Mouse (Mus musculus): Measurements from ENCODE around the gene Klhdc1.

Klhdc1 gene

GRCm38 (mm10) chr12:69296511-69297410, 55.8 kb downstream of the Klhdc1 start, which contains the start of gene Klhdc2:
Gene Klhdc2 (plus strand): TSS chr12:69296681.
- DNase-seq (ENCODE audit: low read depth, low spot score): peak; percentile 75

- DNase-seq (ENCODE audit: low read depth, low spot score): no peak
Observed at GRCm38 (mm10) chr12:69297411-69298150, 56.6 kb downstream of the Klhdc1 start.

GRCm38 (mm10) chr12:69298281-69298680, 57.3 kb downstream of the Klhdc1 start:
- no peak for DNase-seq (ENCODE audit: low read depth, low spot score)

GRCm38 (mm10) chr12:69299231-69299630, 58.3 kb downstream of the Klhdc1 start:
- DNase-seq (ENCODE audit: low read depth, low spot score): no peak

- DNase-seq (ENCODE audit: low read depth, low spot score): no peak
Observed at GRCm38 (mm10) chr12:69299831-69300230, 58.9 kb downstream of the Klhdc1 start.

- DNase-seq (ENCODE audit: low read depth, low spot score): no peak
Observed at GRCm38 (mm10) chr12:69300391-69300790, 59.4 kb downstream of the Klhdc1 start.

- no peak for DNase-seq (ENCODE audit: low read depth, low spot score)
Observed at GRCm38 (mm10) chr12:69302171-69302570, 61.2 kb downstream of the Klhdc1 start.

GRCm38 (mm10) chr12:69304051-69304450, 63.1 kb downstream of the Klhdc1 start:
- DNase-seq (ENCODE audit: low read depth, low spot score): no peak

GRCm38 (mm10) chr12:69306333-69306732, 65.4 kb downstream of the Klhdc1 start:
- no peak for DNase-seq (ENCODE audit: low read depth, low spot score)

GRCm38 (mm10) chr12:69309659-69310058, 68.7 kb downstream of the Klhdc1 start:
- DNase-seq (ENCODE audit: low read depth, low spot score): no peak

GRCm38 (mm10) chr12:69318431-69318830, 77.5 kb downstream of the Klhdc1 start:
- DNase-seq (ENCODE audit: low read depth, low spot score): no peak

- DNase-seq (ENCODE audit: low read depth, low spot score): no peak
Observed at GRCm38 (mm10) chr12:69331187-69331586, 90.2 kb downstream of the Klhdc1 start.

GRCm38 (mm10) chr12:69332147-69332546, 91.2 kb downstream of the Klhdc1 start:
- DNase-seq (ENCODE audit: low read depth, low spot score): no peak

GRCm38 (mm10) chr12:69333547-69333946, 92.6 kb downstream of the Klhdc1 start:
- no peak for DNase-seq (ENCODE audit: low read depth, low spot score)

Measured in embryo, embryonic 11.5 days (tissue).